27 mouse cellular contexts compared by ENCODE assay signal in the genomic region with DNA sequence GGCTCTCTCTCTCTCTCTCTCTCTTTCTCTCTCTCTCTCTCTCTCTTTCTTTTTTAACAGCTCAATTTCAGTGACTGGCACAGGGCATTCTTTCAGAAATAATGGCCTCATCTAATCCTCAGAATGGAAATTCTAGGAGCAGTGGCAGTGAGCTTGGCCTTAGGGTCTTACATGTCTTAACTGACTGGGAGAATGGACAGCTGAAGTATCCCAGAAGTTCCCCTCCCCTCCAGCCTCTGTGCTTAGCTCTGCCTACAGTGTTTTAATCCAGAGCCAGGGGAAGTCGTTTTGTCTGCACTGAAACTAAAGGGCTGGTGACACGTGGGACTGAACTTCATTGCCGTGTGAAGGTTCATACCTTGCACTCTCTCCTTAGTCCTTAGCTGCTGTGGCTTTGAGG. TPM values are rescaled to one million over a fixed set of nuclear protein-coding genes. Genes with fewer than 3 reads are reported as not detected.
DNase-seq lines count a peak whose midpoint lies in the region; ATAC-seq lines count a peak whose summit lies in the region.
"Had no signal": no experiment of that assay in that cellular context is flagged by ENCODE, and none has a peak within 500 bp of the region (broad histone marks: within the 10 kb centered on the region; RNA-seq: fewer than 3 reads in every experiment).

No protein-coding gene starts in this region.

- peak; percentile 9 for DNase-seq in embryo, embryonic 10 days (ENCODE audit: low spot score)
- no peak for DNase-seq in embryo, embryonic 9.5 days (ENCODE audit: extremely low spot score)
- DNase-seq in midbrain, embryonic 10.5 days (ENCODE audit: low spot score): peak; percentile 14
- peak; percentile 5 for DNase-seq in embryo, embryonic 11 days
- DNase-seq in midbrain, embryonic 14.5 days: peak; percentile 23
- no peak for DNase-seq in adrenal gland, postnatal 10 days
- DNase-seq in testis, postnatal 14 days (ENCODE audit: low spot score): no peak
- DNase-seq: adrenal gland, adult 8-10 months; B cell, adult 2 months; cerebellum, adult 11-12 months; cerebellum, adult 9-11 months; cerebellum, postnatal 36 days; gastrocnemius, postnatal 14 days; heart, postnatal 36 days had no signal

- no peak overlapping the region for H3K27ac ChIP-seq in midbrain, embryonic 10.5 days (replicated peaks)
- H3K27ac ChIP-seq in midbrain, embryonic 16.5 days (ENCODE audit: low read length): no peak overlapping the region
- no peak overlapping the region for H3K27ac ChIP-seq in midbrain, embryonic 14.5 days (replicated peaks; ENCODE audit: low read depth, low read length)
- H3K27ac ChIP-seq: embryonic facial prominence, embryonic 13.5 days; hindbrain, embryonic 15.5 days had no signal

- H3K4me3 ChIP-seq in midbrain, embryonic 10.5 days: no peak overlapping the region
- H3K4me3 ChIP-seq in midbrain, embryonic 16.5 days (ENCODE audit: low read depth, low read length): no peak overlapping the region
- no peak overlapping the region for H3K4me3 ChIP-seq in midbrain, embryonic 14.5 days (replicated peaks; ENCODE audit: low read depth, low read length)
- H3K4me3 ChIP-seq: embryonic facial prominence, embryonic 13.5 days; heart, embryonic 12.5 days; hindbrain, embryonic 15.5 days had no signal

- H3K4me2 ChIP-seq in midbrain, embryonic 16.5 days (ENCODE audit: low read length): no peak overlapping the region
- H3K4me2 ChIP-seq in midbrain, embryonic 14.5 days (ENCODE audit: low read length): no peak overlapping the region
- H3K4me2 ChIP-seq: embryonic facial prominence, embryonic 13.5 days; heart, embryonic 12.5 days; hindbrain, embryonic 15.5 days had no signal

- peaks cover 16% of the 10 kb centered on the region for H3K4me1 ChIP-seq in midbrain, embryonic 10.5 days
- peaks cover 2% of the 10 kb centered on the region for H3K4me1 ChIP-seq in midbrain, embryonic 16.5 days (ENCODE audit: control insufficient read depth, insufficient read depth, low read length)
- H3K4me1 ChIP-seq in midbrain, embryonic 14.5 days (ENCODE audit: control insufficient read depth, insufficient read depth, low read length): 0 out of 2 replicates have a peak, but pooled peaks cover 1% of the 10 kb centered on the region

- no peaks in the 10 kb centered on the region for H3K9me3 ChIP-seq in midbrain, embryonic 10.5 days (replicated peaks)
- no peaks in the 10 kb centered on the region for H3K9me3 ChIP-seq in midbrain, embryonic 16.5 days (replicated peaks; ENCODE audit: control insufficient read depth, low read length, poor library complexity, severe bottlenecking)
- H3K9me3 ChIP-seq in midbrain, embryonic 14.5 days (ENCODE audit: control insufficient read depth, low read length): no peaks in the 10 kb centered on the region
- H3K9me3 ChIP-seq: embryonic facial prominence, embryonic 13.5 days; hindbrain, embryonic 15.5 days had no signal

- no peak for ATAC-seq in midbrain, embryonic 16.5 days
- no peak for ATAC-seq in midbrain, embryonic 14.5 days (ENCODE audit: low FRiP score, low TSS enrichment)
- ATAC-seq: CD4-positive, CD25-positive, alpha-beta regulatory T cell, adult 4 months; intestine, embryonic 16.5 days had no signal

- H3K9ac ChIP-seq in midbrain, embryonic 16.5 days (ENCODE audit: low read depth, low read length): no peak overlapping the region
- H3K9ac ChIP-seq in midbrain, embryonic 14.5 days (replicated peaks; ENCODE audit: low read length): no peak overlapping the region
- H3K9ac ChIP-seq: embryonic facial prominence, embryonic 13.5 days; heart, embryonic 12.5 days; hindbrain, embryonic 15.5 days had no signal

- 23% methylated on average over 3 of the region's 3 CpGs for WGBS in midbrain, embryonic 10.5 days
- WGBS in midbrain, embryonic 16.5 days: 3% methylated on average over 3 of the region's 3 CpGs
- 11% methylated on average over 3 of the region's 3 CpGs for WGBS in midbrain, embryonic 14.5 days

- H3K27me3 ChIP-seq in midbrain, embryonic 10.5 days (ENCODE audit: low read depth, poor library complexity, severe bottlenecking): peaks cover 69% of the 10 kb centered on the region
- H3K27me3 ChIP-seq in midbrain, embryonic 16.5 days (ENCODE audit: control insufficient read depth, insufficient read depth, low read depth, low read length): no peaks in the 10 kb centered on the region
- H3K27me3 ChIP-seq in midbrain, embryonic 14.5 days (ENCODE audit: control insufficient read depth, insufficient read depth, low read length): no peaks in the 10 kb centered on the region
- H3K27me3 ChIP-seq: embryonic facial prominence, embryonic 13.5 days; heart, embryonic 12.5 days; hindbrain, embryonic 15.5 days had no signal

- no peaks in the 10 kb centered on the region for H3K36me3 ChIP-seq in midbrain, embryonic 10.5 days
- H3K36me3 ChIP-seq in midbrain, embryonic 16.5 days (ENCODE audit: control insufficient read depth, insufficient read depth, low read length): no peaks in the 10 kb centered on the region
- no peaks in the 10 kb centered on the region for H3K36me3 ChIP-seq in midbrain, embryonic 14.5 days (ENCODE audit: control insufficient read depth, insufficient read depth, low read length)
- H3K36me3 ChIP-seq: embryonic facial prominence, embryonic 13.5 days; G1E; heart, embryonic 12.5 days; hindbrain, embryonic 15.5 days had no signal

RNA-seq across cellular contexts. Expression of gene 4931417E11Rik, which starts 35.6 kb away (rescaled TPM):
- polyA plus RNA-seq in midbrain, embryonic 10.5 days (2016; fragmentation: Nextera tagmentation; extraction: Ambion mirVana): not detected in 2 replicates
- not detected in 2 replicates for polyA plus RNA-seq in midbrain, embryonic 16.5 days (2015; fragmentation: Nextera tagmentation; extraction: Ambion mirVana)
- not detected in 2 replicates for polyA plus RNA-seq in midbrain, embryonic 14.5 days (2014; fragmentation: Nextera tagmentation; extraction: Ambion mirVana)
- not detected for total RNA-seq in adrenal gland, postnatal 10 days (2021)
- total RNA-seq: adrenal gland, adult 8-10 months; adrenal gland, postnatal 4 days; G1E; gastrocnemius, adult 18-20 months; gastrocnemius, postnatal 14 days; heart, adult 8-10 months; heart, postnatal 36 days had no signal
- polyA plus RNA-seq: CD4-positive, CD25-positive, alpha-beta regulatory T cell, adult 4 months; embryonic facial prominence, embryonic 13.5 days; G1E; gonadal fat pad, adult 2 months; heart, embryonic 12.5 days; heart, embryonic 16.5 days; hindbrain, embryonic 11.5 days; hindbrain, embryonic 15.5 days; intestine, embryonic 16.5 days had no signal

Comparison
In these comparisons a context has a peak if more than half of its experiments do, and no peak if none do; other contexts are left out.
1. DNase-seq: peak in embryo, embryonic 10 days (single experiment), midbrain, embryonic 10.5 days (single experiment), embryo, embryonic 11 days (single experiment) and midbrain, embryonic 14.5 days (single experiment); none in embryo, embryonic 9.5 days (single experiment), adrenal gland, postnatal 10 days (single experiment) and testis, postnatal 14 days (single experiment).